Mouse (Mus musculus) inflammation-experienced regulatory T-cells, adult 16 weeks (primary cell): Measurements from ENCODE around the gene Pqlc3. TPM values are rescaled to one million over a fixed set of nuclear protein-coding genes. Genes with fewer than 3 reads are reported as not detected.

ENCODE experiments used
- polyA plus RNA-seq: library from polyadenylated mRNA; unstranded; fragments of 100-300 nt; shearing (Covaris generic); gene quantifications from one replicate; pipeline ENCODE4 v1.2.1, GENCODE M21; 2017

Gene Pqlc3
- 69.6 TPM for polyA plus RNA-seq

DNA sequence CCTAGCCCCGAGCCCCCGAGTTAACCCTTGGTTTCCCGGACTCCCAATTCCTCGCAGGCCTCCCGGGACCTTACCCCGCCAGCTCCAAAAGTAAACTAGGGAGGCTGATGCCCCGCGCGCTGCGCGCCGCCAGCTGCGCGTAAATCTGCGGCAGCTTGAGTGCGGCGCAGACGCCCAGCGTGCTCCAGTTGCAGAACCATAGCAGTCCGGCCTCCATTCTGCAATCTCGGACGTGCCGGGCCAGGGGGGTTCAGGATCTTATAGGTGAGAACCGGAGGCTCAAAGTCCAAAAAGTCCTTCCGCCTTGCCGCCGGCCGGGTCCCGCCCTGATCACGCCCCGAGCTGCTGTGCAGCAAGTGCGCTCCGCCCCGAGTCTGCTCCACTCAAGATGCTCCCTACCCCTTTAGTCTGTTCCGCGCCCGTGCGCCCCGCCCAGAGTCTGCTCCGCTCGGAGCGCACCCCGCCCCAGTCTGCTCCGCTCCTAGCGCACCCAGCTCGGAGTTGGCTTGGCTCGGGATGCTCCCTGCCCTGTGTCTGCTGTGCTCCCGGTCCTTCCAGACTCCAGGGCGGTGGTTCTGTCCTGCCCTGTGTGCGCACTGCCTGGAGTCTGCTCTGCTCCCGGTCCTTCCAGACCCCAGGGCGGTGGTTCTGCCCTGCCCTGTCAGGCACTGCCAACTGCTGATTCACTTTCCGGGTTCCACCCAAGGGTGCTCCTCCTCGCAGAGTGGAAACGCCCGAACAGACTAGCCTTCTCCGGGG lies at the start of gene Pqlc3:
TSS of gene Pqlc3 (minus strand) at position 670 of the 759 bp plus-strand sequence.

GRCm38 (mm10) chr12:17011100-17011870 lies 11.1 kb upstream of the Pqlc3 start, which contains the start of gene 2410004P03Rik:
Gene 2410004P03Rik, minus strand, starts transcription at chr12:17011727.

Other genes with a start within 250 kb of the Pqlc3 start
- 0.28 TPM for gene Greb1, start 199.5 kb downstream of the Pqlc3 start, polyA plus RNA-seq
- gene E2f6, start 189.4 kb downstream of the Pqlc3 start, polyA plus RNA-seq: 6.5 TPM
- 10.0 TPM for gene Rock2, start 105.5 kb downstream of the Pqlc3 start, polyA plus RNA-seq
- 1.7 TPM for gene 2410004P03Rik, start 11.3 kb upstream of the Pqlc3 start, polyA plus RNA-seq
- 0.07 TPM for gene Kcnf1, start 176.5 kb upstream of the Pqlc3 start, polyA plus RNA-seq